Mouse (Mus musculus): ENCODE results near the gene Igsf3. TPM values are rescaled to one million over a fixed set of nuclear protein-coding genes. Genes with fewer than 3 reads are reported as not detected.
A peak's percentile ranks its signal among the peaks of the same experiment; 100 is the strongest.

The Igsf3 gene
- polyA plus RNA-seq, 1 experiment, result 29.1 TPM

DNA sequence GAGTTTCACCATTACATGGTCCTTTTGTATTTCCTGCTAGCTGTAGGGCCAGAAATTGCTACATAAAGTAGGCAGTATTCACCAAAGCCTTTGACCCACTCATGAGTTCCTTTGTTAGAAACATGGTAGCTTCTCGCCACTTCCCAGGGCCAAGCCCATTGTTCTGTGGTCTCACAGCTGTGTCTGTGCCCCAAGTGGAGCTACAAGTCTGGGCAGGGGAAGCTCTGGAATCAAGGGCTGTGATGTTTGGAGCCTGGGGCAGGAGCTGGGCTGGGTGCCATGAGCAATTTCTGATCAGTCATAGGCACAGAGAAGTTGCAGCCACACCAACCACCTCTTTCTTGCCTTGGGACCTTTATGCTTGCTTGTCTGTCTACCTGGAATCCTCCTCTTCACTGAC is 30.1 kb upstream of the Igsf3 start:
- Histone ChIP-seq H3K27me3 (ENCODE audit: control insufficient read depth, insufficient read depth, low read length, poor library complexity, severe bottlenecking) (no peaks in the 10 kb centered on the region), H3K9ac (ENCODE audit: low read depth, poor library complexity, severe bottlenecking) (no peak overlapping the region), H3K4me1 (ENCODE audit: control insufficient read depth, insufficient read depth, low read length) (peaks cover 5% of the 10 kb centered on the region), H3K36me3 (ENCODE audit: control insufficient read depth, insufficient read depth, low read length, poor library complexity, severe bottlenecking) (no peaks in the 10 kb centered on the region), H3K9me3 (replicated peaks; ENCODE audit: control insufficient read depth, insufficient read depth, low read length, poor library complexity, severe bottlenecking) (no peaks in the 10 kb centered on the region), H3K4me3 (ENCODE audit: low read depth, low read length) (no peak overlapping the region), H3K27ac (ENCODE audit: insufficient read depth, low read length) (no peak overlapping the region)
- TF ChIP-seq POLR2A (IDR thresholded peaks at IDR 0.05; ENCODE audit: insufficient read depth, low read length) (no peak), EP300 (IDR thresholded peaks at IDR 0.05; ENCODE audit: insufficient read depth, low read depth, low read length) (no peak), CTCF (IDR thresholded peaks at IDR 0.05; ENCODE audit: low read depth, low read length) (no peak)

DNA sequence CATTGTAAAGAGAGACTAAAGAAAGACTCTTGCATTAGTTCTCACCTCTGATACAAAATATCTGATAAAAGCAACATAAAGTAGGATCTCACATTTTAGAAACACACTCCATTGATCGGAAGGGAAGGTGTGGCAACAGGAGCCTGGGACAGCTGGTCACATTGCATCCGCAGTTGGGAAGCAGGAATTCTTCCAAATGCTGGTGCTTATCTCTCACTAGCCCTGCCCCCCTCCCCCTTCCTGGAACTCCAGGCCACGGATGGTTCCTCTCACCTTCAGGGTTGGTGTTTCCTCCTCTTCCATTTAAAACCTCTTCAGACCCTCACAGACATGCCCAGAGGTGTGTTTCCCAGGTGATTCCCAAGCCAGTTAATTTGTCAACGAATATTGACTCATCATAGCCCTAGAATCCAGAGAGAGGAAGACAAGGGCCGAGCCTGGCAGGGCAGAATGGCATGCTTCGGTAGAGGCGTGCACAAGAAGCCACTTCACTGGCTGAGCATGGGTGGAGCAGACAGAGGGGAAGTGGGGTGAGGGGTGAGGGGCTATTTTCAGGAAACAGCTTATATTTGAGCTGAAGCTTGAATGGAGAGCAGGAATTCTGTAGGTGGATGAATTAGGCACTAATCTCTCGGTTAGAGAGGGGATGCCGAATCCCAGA is 28.3 kb upstream of the Igsf3 start:
- Histone ChIP-seq H3K27ac (ENCODE audit: insufficient read depth, low read length) (no peak overlapping the region), H3K9ac (ENCODE audit: low read depth, poor library complexity, severe bottlenecking) (no peak overlapping the region), H3K27me3 (ENCODE audit: control insufficient read depth, insufficient read depth, low read length, poor library complexity, severe bottlenecking) (no peaks in the 10 kb centered on the region), H3K4me1 (ENCODE audit: control insufficient read depth, insufficient read depth, low read length) (peaks cover 5% of the 10 kb centered on the region), H3K9me3 (replicated peaks; ENCODE audit: control insufficient read depth, insufficient read depth, low read length, poor library complexity, severe bottlenecking) (no peaks in the 10 kb centered on the region), H3K36me3 (ENCODE audit: control insufficient read depth, insufficient read depth, low read length, poor library complexity, severe bottlenecking) (no peaks in the 10 kb centered on the region), H3K4me3 (ENCODE audit: low read depth, low read length) (no peak overlapping the region)
- TF ChIP-seq POLR2A (IDR thresholded peaks at IDR 0.05; ENCODE audit: insufficient read depth, low read length), result no peak
- TF ChIP-seq EP300 (IDR thresholded peaks at IDR 0.05; ENCODE audit: insufficient read depth, low read depth, low read length), result no peak
- no peak for TF ChIP-seq CTCF (IDR thresholded peaks at IDR 0.05; ENCODE audit: low read depth, low read length)

DNA sequence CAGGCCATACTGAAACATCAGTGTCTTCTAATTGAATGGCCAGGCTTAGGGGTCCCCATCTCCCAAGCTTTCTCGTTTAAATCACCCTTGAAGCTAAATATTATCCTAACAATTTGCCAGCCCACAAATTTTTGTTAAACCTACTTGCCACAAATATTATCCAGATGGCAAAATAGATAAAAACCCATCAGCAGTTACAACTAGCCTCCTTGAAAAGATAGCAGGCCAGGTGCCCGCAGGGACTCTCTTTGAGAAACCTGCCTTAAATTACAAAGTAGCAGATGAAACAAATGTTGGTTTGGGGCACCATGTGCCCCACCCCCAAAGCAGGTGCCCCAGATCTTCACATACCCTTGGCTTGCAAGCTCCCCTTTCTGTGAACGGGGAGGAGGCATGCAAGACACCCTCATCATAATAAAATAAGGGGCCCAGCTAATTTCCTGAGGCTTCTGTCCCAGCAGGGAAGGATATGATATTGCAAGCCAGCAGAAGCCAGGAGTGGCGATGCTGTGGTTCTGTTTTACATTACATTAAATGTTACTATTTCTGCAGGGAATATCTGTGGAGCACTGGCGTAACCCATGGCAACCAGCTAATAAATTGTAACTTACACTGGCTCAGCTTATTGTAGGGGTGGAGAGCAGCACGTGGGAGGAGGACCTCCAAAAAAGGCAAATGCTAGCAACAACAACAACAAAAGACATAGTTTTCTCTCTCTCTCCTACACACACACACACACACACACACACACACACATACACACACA is 27.2 kb upstream of the Igsf3 start:
- H3K9ac ChIP-seq (ENCODE audit: low read depth, poor library complexity, severe bottlenecking), result no peak overlapping the region
- no peak overlapping the region for H3K27ac ChIP-seq (ENCODE audit: insufficient read depth, low read length)

DNA sequence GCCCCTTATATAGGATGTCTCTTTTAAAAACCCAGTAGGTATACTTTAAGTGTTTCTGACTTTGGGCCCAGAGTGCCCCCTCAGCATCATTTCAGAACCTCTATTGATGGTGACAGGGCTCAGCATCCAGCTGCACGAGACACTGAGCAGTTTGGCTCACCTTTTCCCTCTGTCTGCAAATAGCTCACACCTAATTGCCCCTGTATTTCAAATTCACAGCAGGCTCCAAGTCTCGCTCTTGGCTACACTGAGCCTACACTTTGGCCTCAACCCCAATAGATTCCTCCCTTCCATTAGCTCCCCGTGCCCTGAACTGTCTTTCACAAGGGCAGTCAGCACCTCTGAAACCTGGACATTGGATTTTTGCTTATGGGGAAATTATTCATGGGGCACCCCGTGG is 26.5 kb upstream of the Igsf3 start:
- no peak overlapping the region for H3K4me3 ChIP-seq (ENCODE audit: low read depth, low read length)
- peaks cover 4% of the 10 kb centered on the region for H3K4me1 ChIP-seq (ENCODE audit: control insufficient read depth, insufficient read depth, low read length)
- no peaks in the 10 kb centered on the region for H3K9me3 ChIP-seq (replicated peaks; ENCODE audit: control insufficient read depth, insufficient read depth, low read length, poor library complexity, severe bottlenecking)
- H3K36me3 ChIP-seq (ENCODE audit: control insufficient read depth, insufficient read depth, low read length, poor library complexity, severe bottlenecking), result no peaks in the 10 kb centered on the region
- no peaks in the 10 kb centered on the region for H3K27me3 ChIP-seq (ENCODE audit: control insufficient read depth, insufficient read depth, low read length, poor library complexity, severe bottlenecking)
- no peak overlapping the region for H3K9ac ChIP-seq (ENCODE audit: low read depth, poor library complexity, severe bottlenecking)
- TF ChIP-seq POLR2A (IDR thresholded peaks at IDR 0.05; ENCODE audit: insufficient read depth, low read length) (no peak), EP300 (IDR thresholded peaks at IDR 0.05; ENCODE audit: insufficient read depth, low read depth, low read length) (no peak), CTCF (IDR thresholded peaks at IDR 0.05; ENCODE audit: low read depth, low read length) (no peak)
- H3K27ac ChIP-seq (ENCODE audit: insufficient read depth, low read length), result no peak overlapping the region

More for the DNA sequence above, 27.2 kb upstream of the Igsf3 start:
- H3K9me3 ChIP-seq (replicated peaks; ENCODE audit: control insufficient read depth, insufficient read depth, low read length, poor library complexity, severe bottlenecking), result no peaks in the 10 kb centered on the region
- no peaks in the 10 kb centered on the region for H3K36me3 ChIP-seq (ENCODE audit: control insufficient read depth, insufficient read depth, low read length, poor library complexity, severe bottlenecking)
- H3K4me3 ChIP-seq (ENCODE audit: low read depth, low read length), result no peak overlapping the region
- TF ChIP-seq CTCF (IDR thresholded peaks at IDR 0.05; ENCODE audit: low read depth, low read length), result no peak
- no peak for TF ChIP-seq POLR2A (IDR thresholded peaks at IDR 0.05; ENCODE audit: insufficient read depth, low read length)
- no peak for TF ChIP-seq EP300 (IDR thresholded peaks at IDR 0.05; ENCODE audit: insufficient read depth, low read depth, low read length)
- H3K27me3 ChIP-seq (ENCODE audit: control insufficient read depth, insufficient read depth, low read length, poor library complexity, severe bottlenecking), result no peaks in the 10 kb centered on the region
- peaks cover 4% of the 10 kb centered on the region for H3K4me1 ChIP-seq (ENCODE audit: control insufficient read depth, insufficient read depth, low read length)

DNA sequence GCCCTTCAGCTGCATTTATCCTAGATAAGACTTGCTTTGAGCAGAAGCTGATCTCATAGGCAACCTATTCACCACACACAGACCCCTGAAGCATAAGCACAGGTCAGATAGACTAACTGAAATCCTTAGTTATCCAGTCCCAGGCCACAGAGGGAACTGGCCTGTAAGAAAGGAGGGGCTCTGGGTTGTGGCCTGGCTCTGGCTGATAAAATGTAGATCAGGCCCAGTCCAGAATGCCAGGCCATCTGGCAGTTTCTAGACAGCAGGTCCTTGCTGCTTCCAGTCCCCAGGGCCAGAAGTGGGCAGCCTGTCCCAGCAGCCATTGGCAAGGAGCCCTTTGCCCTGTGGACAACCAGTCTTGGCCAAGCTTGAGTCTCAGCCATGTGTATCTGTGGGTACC is 22.4 kb upstream of the Igsf3 start:
- no peaks in the 10 kb centered on the region for H3K27me3 ChIP-seq (ENCODE audit: control insufficient read depth, insufficient read depth, low read length, poor library complexity, severe bottlenecking)
- TF ChIP-seq EP300 (IDR thresholded peaks at IDR 0.05; ENCODE audit: insufficient read depth, low read depth, low read length) (no peak), CTCF (IDR thresholded peaks at IDR 0.05; ENCODE audit: low read depth, low read length) (no peak), POLR2A (IDR thresholded peaks at IDR 0.05; ENCODE audit: insufficient read depth, low read length) (no peak)
- H3K9me3 ChIP-seq (replicated peaks; ENCODE audit: control insufficient read depth, insufficient read depth, low read length, poor library complexity, severe bottlenecking), result no peaks in the 10 kb centered on the region
- H3K9ac ChIP-seq (ENCODE audit: low read depth, poor library complexity, severe bottlenecking), result no peak overlapping the region
- no peaks in the 10 kb centered on the region for H3K36me3 ChIP-seq (ENCODE audit: control insufficient read depth, insufficient read depth, low read length, poor library complexity, severe bottlenecking)
- H3K4me3 ChIP-seq (ENCODE audit: low read depth, low read length), result no peak overlapping the region
- peaks cover 6% of the 10 kb centered on the region for H3K4me1 ChIP-seq (ENCODE audit: control insufficient read depth, insufficient read depth, low read length)
- no peak overlapping the region for H3K27ac ChIP-seq (ENCODE audit: insufficient read depth, low read length)

DNA sequence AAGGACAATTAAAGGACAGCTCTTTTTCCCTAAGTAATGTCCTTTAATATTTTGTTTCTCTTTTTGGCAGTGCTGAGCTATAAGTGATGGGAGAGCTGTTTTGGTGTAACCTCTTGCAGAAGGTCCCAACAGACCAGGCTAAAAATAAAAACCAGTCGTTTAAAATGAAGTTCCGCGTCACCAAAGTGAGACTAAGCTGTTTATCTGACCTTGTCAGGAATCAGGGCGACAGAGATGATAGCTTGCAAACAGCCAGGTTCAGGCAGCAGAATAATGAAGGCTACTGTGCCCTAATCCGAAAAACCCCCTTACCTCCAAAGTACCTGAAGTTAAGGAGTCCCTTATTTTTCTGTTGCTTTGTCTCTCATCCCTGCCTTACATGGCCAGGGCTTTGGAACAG is 21.2 kb upstream of the Igsf3 start:
- H3K4me1 ChIP-seq (ENCODE audit: control insufficient read depth, insufficient read depth, low read length), result peaks cover 6% of the 10 kb centered on the region
- H3K9ac ChIP-seq (ENCODE audit: low read depth, poor library complexity, severe bottlenecking), result 0 out of 2 replicates have a peak overlapping the region, but pooled peaks have one; percentile 5
- TF ChIP-seq EP300 (IDR thresholded peaks at IDR 0.05; ENCODE audit: insufficient read depth, low read depth, low read length) (no peak), POLR2A (IDR thresholded peaks at IDR 0.05; ENCODE audit: insufficient read depth, low read length) (no peak), CTCF (IDR thresholded peaks at IDR 0.05; ENCODE audit: low read depth, low read length) (no peak)
- H3K9me3 ChIP-seq (replicated peaks; ENCODE audit: control insufficient read depth, insufficient read depth, low read length, poor library complexity, severe bottlenecking), result no peaks in the 10 kb centered on the region
- no peaks in the 10 kb centered on the region for H3K27me3 ChIP-seq (ENCODE audit: control insufficient read depth, insufficient read depth, low read length, poor library complexity, severe bottlenecking)
- H3K27ac ChIP-seq (ENCODE audit: insufficient read depth, low read length), result peak overlapping the region; percentile 59
- no peaks in the 10 kb centered on the region for H3K36me3 ChIP-seq (ENCODE audit: control insufficient read depth, insufficient read depth, low read length, poor library complexity, severe bottlenecking)
- no peak overlapping the region for H3K4me3 ChIP-seq (ENCODE audit: low read depth, low read length)

Data from ES-Bruce4 (cell line).